Mouse (Mus musculus): ENCODE results near the gene Trp63. TPM values are rescaled to one million over a fixed set of nuclear protein-coding genes. Genes with fewer than 3 reads are reported as not detected.

The Trp63 gene
- total RNA-seq, 2 experiments from 2014 or later: 6.7 to 13.3 TPM

GRCm38 (mm10) chr16:25848474-25848873, 164.9 kb downstream of the Trp63 start:
- intact Hi-C loops (cut with DNase I): no loop called here
- Histone ChIP-seq H3K27ac (no peak overlapping the region), H3K4me3 (no peak overlapping the region)
- DNase-seq: no peak
- TF ChIP-seq CTCF (IDR thresholded peaks at IDR 0.05): no peak

GRCm38 (mm10) chr16:25849593-25850464, 166.3 kb downstream of the Trp63 start:
- peak; percentile 32 for DNase-seq
- no peak for TF ChIP-seq CTCF (IDR thresholded peaks at IDR 0.05)
- intact Hi-C loops (cut with DNase I): loop anchor here (10.0 kb wide), 1 partner anchor 475 kb away; no protein-coding TSS in a partner anchor
- H3K4me3 ChIP-seq: no peak overlapping the region
- no peak overlapping the region for H3K27ac ChIP-seq

- intact Hi-C loops (cut with DNase I): no loop called here
- DNase-seq: no peak
- Histone ChIP-seq H3K27ac (peak overlapping the region; percentile 40; the same call in 1 of the 2 replicates), H3K4me3 (no peak overlapping the region)
- TF ChIP-seq CTCF (IDR thresholded peaks at IDR 0.05): no peak
Observed at GRCm38 (mm10) chr16:25860731-25861505, 177.4 kb downstream of the Trp63 start.

- no peak for TF ChIP-seq CTCF (IDR thresholded peaks at IDR 0.05)
- Histone ChIP-seq H3K27ac (peak overlapping the region; percentile 28; the same call in 1 of the 2 replicates), H3K4me3 (no peak overlapping the region)
- DNase-seq: no peak
- intact Hi-C loops (cut with DNase I): no loop called here
Observed at GRCm38 (mm10) chr16:25865096-25865869, 181.7 kb downstream of the Trp63 start.

GRCm38 (mm10) chr16:25871503-25871902, 187.9 kb downstream of the Trp63 start:
- no peak overlapping the region for H3K4me3 ChIP-seq
- DNase-seq: no peak
- intact Hi-C loops (cut with DNase I): no loop called here
- no peak overlapping the region for H3K27ac ChIP-seq
- no peak for TF ChIP-seq CTCF (IDR thresholded peaks at IDR 0.05)

- Histone ChIP-seq H3K4me3 (no peak overlapping the region), H3K27ac (no peak overlapping the region)
- TF ChIP-seq CTCF (IDR thresholded peaks at IDR 0.05): no peak
- DNase-seq: no peak
- intact Hi-C loops (cut with DNase I): no loop called here
Observed at GRCm38 (mm10) chr16:25875681-25876080, 192.1 kb downstream of the Trp63 start.

- peak; percentile 28 for DNase-seq
- TF ChIP-seq CTCF (IDR thresholded peaks at IDR 0.05): no peak
Observed at GRCm38 (mm10) chr16:25877416-25877965, 193.9 kb downstream of the Trp63 start.

GRCm38 (mm10) chr16:25878116-25878515, 194.6 kb downstream of the Trp63 start:
- DNase-seq: no peak
- no peak for TF ChIP-seq CTCF (IDR thresholded peaks at IDR 0.05)
- Histone ChIP-seq H3K27ac (no peak overlapping the region), H3K4me3 (no peak overlapping the region)
- intact Hi-C loops (cut with DNase I): no loop called here

More at GRCm38 (mm10) chr16:25877416-25877965, 193.9 kb downstream of the Trp63 start:
- Histone ChIP-seq H3K4me3 (no peak overlapping the region), H3K27ac (no peak overlapping the region)
- intact Hi-C loops (cut with DNase I): no loop called here

GRCm38 (mm10) chr16:25899071-25899470, 215.5 kb downstream of the Trp63 start:
- TF ChIP-seq CTCF (IDR thresholded peaks at IDR 0.05): no peak
- H3K4me3 ChIP-seq: no peak overlapping the region
- intact Hi-C loops (cut with DNase I): no loop called here
- no peak overlapping the region for H3K27ac ChIP-seq
- DNase-seq: no peak

- no peak overlapping the region for H3K4me3 ChIP-seq
- intact Hi-C loops (cut with DNase I): no loop called here
- TF ChIP-seq CTCF (IDR thresholded peaks at IDR 0.05): no peak
- no peak overlapping the region for H3K27ac ChIP-seq
- no peak for DNase-seq
Observed at GRCm38 (mm10) chr16:25899657-25900056, 216.1 kb downstream of the Trp63 start.

- no peak for TF ChIP-seq CTCF (IDR thresholded peaks at IDR 0.05)
- intact Hi-C loops (cut with DNase I): no loop called here
- Histone ChIP-seq H3K4me3 (no peak overlapping the region), H3K27ac (no peak overlapping the region)
- no peak for DNase-seq
Observed at GRCm38 (mm10) chr16:25900389-25900908, 216.9 kb downstream of the Trp63 start.

GRCm38 (mm10) chr16:25912185-25912584, 228.6 kb downstream of the Trp63 start:
- intact Hi-C loops (cut with DNase I): no loop called here

More at GRCm38 (mm10) chr16:25912185-25912584, 228.6 kb downstream of the Trp63 start:
- H3K4me3 ChIP-seq: no peak overlapping the region
- H3K27ac ChIP-seq: no peak overlapping the region
- no peak for TF ChIP-seq CTCF (IDR thresholded peaks at IDR 0.05)
- no peak for DNase-seq
